Mouse (Mus musculus) G1E-ER4 (cell line): ENCODE results near the gene Baz2b. TPM values are rescaled to one million over a fixed set of nuclear protein-coding genes. Genes with fewer than 3 reads are reported as not detected.

Source experiments
- GATA1 ChIP-seq: IDR thresholded peaks from one replicate; pipeline ENCODE4 v1.8.0; 2012; ENCODE audit warnings: low read length, inconsistent platforms
- polyA plus RNA-seq: library from polyadenylated mRNA; stranded (reverse); fragments of >175 nt; gene quantifications from 2 replicates; pipeline ENCODE4 v1.2.3, GENCODE M21; 2012

The Baz2b gene
- polyA plus RNA-seq, 1 experiment = 16.4 TPM

DNA sequence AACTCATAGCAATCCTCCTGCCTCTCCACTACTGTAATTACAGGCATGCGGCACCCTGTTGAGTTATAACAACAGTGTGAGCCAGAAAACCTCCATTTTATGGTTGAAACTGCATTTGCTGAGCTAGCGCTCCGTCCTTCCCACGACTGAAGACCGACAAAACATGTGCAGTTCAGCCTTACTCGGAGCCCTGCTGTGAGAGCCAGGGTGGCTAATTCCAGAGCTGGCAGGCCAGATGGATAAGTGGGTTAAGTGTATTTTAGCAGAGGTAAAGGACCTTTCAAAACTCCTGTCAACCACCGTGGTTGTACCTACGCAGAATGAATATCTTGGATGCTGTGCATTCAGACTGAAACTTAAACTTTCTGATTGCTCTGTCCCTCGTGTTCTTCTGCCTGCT lies 355.3 kb downstream of the Baz2b start:
- TF ChIP-seq GATA1 = no peak

GRCm38 (mm10) chr2:59853543-59853942 lies 356.1 kb downstream of the Baz2b start:
- TF ChIP-seq GATA1 = no peak

DNA sequence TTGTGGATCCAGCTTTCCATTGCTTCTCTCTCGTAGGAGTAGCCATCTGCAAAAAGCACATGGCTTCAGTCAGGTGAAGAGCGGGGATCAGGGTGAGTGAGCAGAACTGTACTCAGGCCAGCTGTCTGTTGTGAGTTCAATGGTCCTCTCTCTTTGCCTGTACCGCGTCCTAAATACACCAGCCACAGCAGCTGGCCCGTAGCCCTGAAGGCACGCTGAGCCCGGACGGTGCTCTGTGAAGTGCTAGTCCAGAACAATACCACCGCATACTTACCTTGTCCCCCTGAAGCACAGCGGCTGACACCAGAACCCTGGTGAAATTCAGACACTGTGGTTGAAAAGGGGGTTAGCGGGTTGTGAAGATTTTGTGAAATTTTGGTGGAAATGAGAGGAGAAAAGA lies 356.7 kb downstream of the Baz2b start:
- TF ChIP-seq GATA1 = no peak

Other genes starting within 250 kb of the Baz2b start
- 4.7 TPM in 2 replicates for gene March7, start within 50 bp of the Baz2b start, polyA plus RNA-seq
- gene Cd302, start 74.6 kb upstream of the Baz2b start, polyA plus RNA-seq = not detected in 2 replicates
- 0.54 and 0.69 TPM in 2 replicates for gene Ly75, start 173.5 kb upstream of the Baz2b start, polyA plus RNA-seq